Mouse (Mus musculus) testis, adult 2 months (tissue): ENCODE measurements around the gene Dvl2. TPM values are rescaled to one million over a fixed set of nuclear protein-coding genes. Genes with fewer than 3 reads are reported as not detected.
A peak's percentile ranks its signal among the peaks of the same experiment; 100 is the strongest.

Experiments
- H3K27ac ChIP-seq: fragments of 200-500 bp; 2 replicates; pipeline ENCODE4 v1.5.1; 2012; ENCODE audit warnings: low read depth, low read length; ENCODE audit not compliant: control insufficient read depth, insufficient read depth
- H3K27me3 ChIP-seq: fragments of 200-500 bp; 2 replicates; pipeline ENCODE4 v1.6.1; 2012; ENCODE audit warnings: mild to moderate bottlenecking, low read length, moderate library complexity; ENCODE audit not compliant: control insufficient read depth, insufficient read depth
- H3K36me3 ChIP-seq: fragments of 200-500 bp; 2 replicates; pipeline ENCODE4 v1.6.1; 2012; ENCODE audit warnings: mild to moderate bottlenecking, low read length; ENCODE audit not compliant: control insufficient read depth, insufficient read depth
- H3K4me1 ChIP-seq: fragments of 200-500 bp; 2 replicates; pipeline ENCODE4 v1.6.1; 2012; ENCODE audit warnings: low read length; ENCODE audit not compliant: control insufficient read depth, insufficient read depth
- H3K4me3 ChIP-seq: fragments of 200-500 bp; 2 replicates; pipeline ENCODE4 v1.5.1; 2012; ENCODE audit warnings: low read depth, mild to moderate bottlenecking, low read length, moderate library complexity, mixed read lengths; ENCODE audit not compliant: control insufficient read depth
- CTCF ChIP-seq: fragments of 200-500 bp; IDR thresholded peaks from 2 replicates; pipeline ENCODE4 v1.5.1; 2012; ENCODE audit warnings: low read depth, mild to moderate bottlenecking, inconsistent platforms, low read length, moderate library complexity; ENCODE audit not compliant: control insufficient read depth, insufficient read depth, insufficient replicate concordance
- POLR2A ChIP-seq: fragments of 200-500 bp; IDR thresholded peaks from 2 replicates; pipeline ENCODE4 v1.6.1; 2012; ENCODE audit warnings: low read depth, mild to moderate bottlenecking, inconsistent platforms, low read length, moderate library complexity; ENCODE audit not compliant: control insufficient read depth
- polyA plus RNA-seq: library from polyadenylated mRNA; depleted of rRNA; stranded (reverse); fragments of >200 nt; gene quantifications from 2 replicates; pipeline ENCODE4 v1.2.3, GENCODE M21; 2012

Dvl2 gene
- polyA plus RNA-seq, 1 experiment, result 16.4 TPM

- peaks cover 8% of the 10 kb centered on the region for H3K4me1 ChIP-seq
- peaks cover 4% of the 10 kb centered on the region for H3K36me3 ChIP-seq
- H3K4me3 ChIP-seq, result peak overlapping the region; percentile 84; the same call in 1 of the 2 replicates
- TF ChIP-seq POLR2A, result no peak
- TF ChIP-seq CTCF, result no peak
- no peak overlapping the region for H3K27ac ChIP-seq
- no peaks in the 10 kb centered on the region for H3K27me3 ChIP-seq
These were observed 7.5 kb upstream of the Dvl2 start for GRCm38 (mm10) chr11:69992932-69993331.

GRCm38 (mm10) chr11:69994401-69995090, 5.8 kb upstream of the Dvl2 start:
- TF ChIP-seq CTCF, result no peak
- no peak for TF ChIP-seq POLR2A
- peak overlapping the region; percentile 3; the same call in 1 of the 2 replicates for H3K4me3 ChIP-seq
- no peak overlapping the region for H3K27ac ChIP-seq
- H3K4me1 ChIP-seq, result peaks cover 22% of the 10 kb centered on the region
- peaks cover 5% of the 10 kb centered on the region for H3K36me3 ChIP-seq
- no peaks in the 10 kb centered on the region for H3K27me3 ChIP-seq

GRCm38 (mm10) chr11:69995391-69995960, 4.9 kb upstream of the Dvl2 start, which contains the start of gene Phf23:
TSS of gene Phf23 (plus strand) at chr11:69995777.
- peaks cover 25% of the 10 kb centered on the region for H3K4me1 ChIP-seq
- H3K36me3 ChIP-seq, result peaks cover 5% of the 10 kb centered on the region
- H3K27me3 ChIP-seq, result no peaks in the 10 kb centered on the region
- peak within 1 kb of the TSS; percentile 98 for H3K4me3 ChIP-seq
- TF ChIP-seq POLR2A, result peak; percentile 78
- peak; percentile 28; the same call in 1 of the 2 replicates for TF ChIP-seq CTCF
- H3K27ac ChIP-seq, result peak within 1 kb of the TSS; percentile 97

GRCm38 (mm10) chr11:69996161-69997061, 4.0 kb upstream of the Dvl2 start:
- TF ChIP-seq POLR2A (no peak), CTCF (no peak)
- Histone ChIP-seq H3K4me1 (peaks cover 23% of the 10 kb centered on the region), H3K27me3 (no peaks in the 10 kb centered on the region), H3K36me3 (peaks cover 5% of the 10 kb centered on the region), H3K4me3 (peak overlapping the region; percentile 98), H3K27ac (peak overlapping the region; percentile 97)

GRCm38 (mm10) chr11:69997070-69997509, 3.3 kb upstream of the Dvl2 start:
- H3K27me3 ChIP-seq, result no peaks in the 10 kb centered on the region
- H3K36me3 ChIP-seq, result peaks cover 5% of the 10 kb centered on the region
- TF ChIP-seq CTCF (no peak), POLR2A (peak; percentile 62)

GRCm38 (mm10) chr11:69998567-69999491, 1.6 kb upstream of the Dvl2 start:
- peaks cover 3% of the 10 kb centered on the region for H3K36me3 ChIP-seq
- peak overlapping the region; percentile 82 for H3K4me3 ChIP-seq
- H3K27me3 ChIP-seq, result no peaks in the 10 kb centered on the region
- TF ChIP-seq POLR2A (no peak), CTCF (no peak)
- H3K4me1 ChIP-seq, result peaks cover 20% of the 10 kb centered on the region
- H3K27ac ChIP-seq, result peak overlapping the region; percentile 86

More at GRCm38 (mm10) chr11:69997070-69997509, 3.3 kb upstream of the Dvl2 start:
- Histone ChIP-seq H3K4me3 (peak overlapping the region; percentile 98), H3K4me1 (peaks cover 23% of the 10 kb centered on the region), H3K27ac (peak overlapping the region; percentile 92)
